Mouse (Mus musculus) embryonic fibroblast, embryonic 13.5 days (primary cell): ENCODE measurements around the gene Pbld1.

Experiments
- CTCF ChIP-seq: IDR thresholded peaks from 2 replicates; pipeline ENCODE4 v1.5.1; 2011; ENCODE audit warnings: mild to moderate bottlenecking, control low read depth, low read length, moderate library complexity, borderline replicate concordance; ENCODE audit not compliant: insufficient read depth
- POLR2A ChIP-seq: IDR thresholded peaks from 2 replicates; pipeline ENCODE4 v1.6.1; 2011; ENCODE audit warnings: low read depth, mild to moderate bottlenecking, control low read depth, low read length, moderate library complexity

DNA sequence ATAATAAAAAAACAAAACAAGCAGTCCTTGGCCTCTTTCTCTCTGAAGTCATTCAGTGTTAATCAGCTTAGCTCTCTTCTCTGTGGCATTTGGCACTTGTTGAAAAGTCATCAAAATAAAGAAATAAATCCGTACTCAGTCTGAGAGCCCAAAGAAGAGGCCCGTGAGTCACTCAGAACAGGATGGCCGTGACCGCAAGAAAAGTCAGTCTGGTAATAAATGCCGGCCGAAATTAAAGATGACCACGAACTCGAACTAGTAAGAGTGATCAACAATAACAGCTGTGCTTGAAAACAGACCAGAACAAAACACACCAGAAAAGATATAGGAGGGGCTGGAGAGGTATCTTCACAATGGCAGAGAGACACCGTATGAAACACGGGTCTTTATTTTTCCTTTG, 64.1 kb downstream of the Pbld1 start:
- TF ChIP-seq POLR2A (no peak), CTCF (no peak)
